Mouse (Mus musculus) liver, embryonic 15.5 days (tissue): ENCODE results near the gene Comt. TPM values are rescaled to one million over a fixed set of nuclear protein-coding genes. Genes with fewer than 3 reads are reported as not detected.

Experiments used
- ATAC-seq: fragments of 200-750 bp; cut with Nextera tagmentation; 2 replicates; pipeline ENCODE4 v1.8.0; 2017; ENCODE audit warnings: moderate number of reproducible peaks, mild to moderate bottlenecking, moderate library complexity; ENCODE audit not compliant: insufficient read depth
- H3K27ac ChIP-seq: fragments of 300-500 bp; sonication (generic); replicated peaks from 2 replicates; pipeline ENCODE4 v1.5.1; 2015; ENCODE audit warnings: mild to moderate bottlenecking, inconsistent platforms
- H3K27me3 ChIP-seq: fragments of 300-500 bp; sonication (generic); 2 replicates; pipeline ENCODE4 v1.6.1; 2015; ENCODE audit warnings: mild to moderate bottlenecking, inconsistent platforms
- H3K36me3 ChIP-seq: fragments of 300-500 bp; sonication (generic); replicated peaks from 2 replicates; pipeline ENCODE4 v1.6.1; 2015; ENCODE audit warnings: moderate library complexity, mild to moderate bottlenecking, inconsistent platforms
- H3K4me1 ChIP-seq: fragments of 300-500 bp; sonication (generic); replicated peaks from 2 replicates; pipeline ENCODE4 v1.6.1; 2015; ENCODE audit warnings: inconsistent platforms
- H3K4me2 ChIP-seq: fragments of 300-500 bp; sonication (generic); 2 replicates; pipeline ENCODE4 v1.6.1; 2015; ENCODE audit warnings: moderate library complexity, mild to moderate bottlenecking, inconsistent platforms
- H3K4me3 ChIP-seq: fragments of 300-500 bp; sonication (generic); replicated peaks from 2 replicates; pipeline ENCODE4 v1.5.1; 2015; ENCODE audit warnings: mild to moderate bottlenecking, inconsistent platforms
- H3K9ac ChIP-seq: fragments of 300-500 bp; sonication (generic); 2 replicates; pipeline ENCODE4 v1.6.1; 2015; ENCODE audit warnings: moderate library complexity, mild to moderate bottlenecking, inconsistent platforms
- H3K9me3 ChIP-seq: fragments of 300-500 bp; sonication (generic); replicated peaks from 2 replicates; pipeline ENCODE4 v1.6.1; 2016; ENCODE audit warnings: inconsistent platforms
- WGBS: fragments of 180-500 bp; shearing (Covaris S2); methylation state at CpG from one replicate; pipeline ENCODE4 v1.1.7; 2015; ENCODE audit warnings: mixed read lengths; ENCODE audit not compliant: insufficient replicate concordance; 5-methylcytosine and 5-hydroxymethylcytosine counted together
- polyA plus RNA-seq: library from polyadenylated mRNA; unstranded; fragments of >200 nt; fragmentation: Nextera tagmentation; extraction: Ambion mirVana; gene quantifications from 2 replicates; pipeline ENCODE4 v1.2.1, GENCODE M21; 2015

Comt gene
- polyA plus RNA-seq, 1 experiment from 2014 or later: 87.6 TPM

GRCm38 (mm10) chr16:18409776-18410175, 16.9 kb downstream of the Comt start:
- ATAC-seq: no peak
- peak overlapping the region; percentile 31; the same call in 1 of the 2 replicates for H3K27ac ChIP-seq
- H3K9me3 ChIP-seq: no peaks in the 10 kb centered on the region
- no peak overlapping the region for H3K4me2 ChIP-seq
- H3K4me3 ChIP-seq: no peak overlapping the region
- no peak overlapping the region for H3K9ac ChIP-seq
- H3K27me3 ChIP-seq: no peaks in the 10 kb centered on the region
- WGBS: 76% methylated on average over 4 of the region's 4 CpGs
- H3K36me3 ChIP-seq: peaks cover 81% of the 10 kb centered on the region
- peaks cover 32% of the 10 kb centered on the region for H3K4me1 ChIP-seq

- Histone ChIP-seq H3K27me3 (no peaks in the 10 kb centered on the region), H3K36me3 (peaks cover 76% of the 10 kb centered on the region), H3K27ac (0 out of 2 replicates have a peak overlapping the region, but pooled peaks have one; percentile 9), H3K4me2 (no peak overlapping the region), H3K9ac (no peak overlapping the region), H3K9me3 (no peaks in the 10 kb centered on the region), H3K4me3 (no peak overlapping the region), H3K4me1 (peaks cover 22% of the 10 kb centered on the region)
- WGBS: 75% methylated on average over 7 of the region's 7 CpGs
- ATAC-seq: no peak
Observed at GRCm38 (mm10) chr16:18407912-18408311, 18.7 kb downstream of the Comt start.

GRCm38 (mm10) chr16:18406293-18406692, 20.4 kb downstream of the Comt start:
- H3K27ac ChIP-seq: no peak overlapping the region
- no peak overlapping the region for H3K9ac ChIP-seq
- no peak overlapping the region for H3K4me2 ChIP-seq
- peaks cover 15% of the 10 kb centered on the region for H3K4me1 ChIP-seq
- WGBS: 4% methylated on average over 2 of the region's 2 CpGs
- no peak overlapping the region for H3K4me3 ChIP-seq
- H3K27me3 ChIP-seq: no peaks in the 10 kb centered on the region
- H3K36me3 ChIP-seq: peaks cover 63% of the 10 kb centered on the region
- peak; percentile 51 for ATAC-seq
- no peaks in the 10 kb centered on the region for H3K9me3 ChIP-seq

GRCm38 (mm10) chr16:18405876-18406275, 20.8 kb downstream of the Comt start:
- H3K4me3 ChIP-seq: no peak overlapping the region
- no peaks in the 10 kb centered on the region for H3K9me3 ChIP-seq
- H3K27me3 ChIP-seq: no peaks in the 10 kb centered on the region
- peaks cover 59% of the 10 kb centered on the region for H3K36me3 ChIP-seq
- 73% methylated on average over 2 of the region's 2 CpGs for WGBS
- H3K4me1 ChIP-seq: peaks cover 17% of the 10 kb centered on the region
- peak; percentile 14; the same call in 1 of the 2 replicates for ATAC-seq
- H3K27ac ChIP-seq: no peak overlapping the region
- H3K9ac ChIP-seq: no peak overlapping the region
- H3K4me2 ChIP-seq: no peak overlapping the region

- Histone ChIP-seq H3K9ac (no peak overlapping the region), H3K4me1 (peaks cover 17% of the 10 kb centered on the region), H3K9me3 (no peaks in the 10 kb centered on the region), H3K4me2 (no peak overlapping the region), H3K27ac (peak overlapping the region; percentile 29), H3K4me3 (no peak overlapping the region), H3K27me3 (no peaks in the 10 kb centered on the region), H3K36me3 (peaks cover 53% of the 10 kb centered on the region)
- peak; percentile 7; the same call in 1 of the 2 replicates for ATAC-seq
- 73% methylated on average over 13 of the region's 13 CpGs for WGBS
Observed at GRCm38 (mm10) chr16:18405091-18405854, 21.4 kb downstream of the Comt start.

- Histone ChIP-seq H3K4me3 (no peak overlapping the region), H3K36me3 (peaks cover 33% of the 10 kb centered on the region), H3K9me3 (no peaks in the 10 kb centered on the region), H3K4me1 (peaks cover 27% of the 10 kb centered on the region), H3K27me3 (no peaks in the 10 kb centered on the region), H3K27ac (no peak overlapping the region), H3K9ac (no peak overlapping the region), H3K4me2 (no peak overlapping the region)
- ATAC-seq: no peak
- 85% methylated on average over 12 of the region's 12 CpGs for WGBS
Observed at GRCm38 (mm10) chr16:18403285-18403684, 23.4 kb downstream of the Comt start.

GRCm38 (mm10) chr16:18400472-18401216, 26.0 kb downstream of the Comt start:
- Histone ChIP-seq H3K27me3 (no peaks in the 10 kb centered on the region), H3K27ac (no peak overlapping the region), H3K4me2 (no peak overlapping the region), H3K4me1 (peaks cover 21% of the 10 kb centered on the region), H3K9ac (no peak overlapping the region), H3K9me3 (no peaks in the 10 kb centered on the region), H3K36me3 (peaks cover 35% of the 10 kb centered on the region), H3K4me3 (no peak overlapping the region)
- ATAC-seq: no peak
- WGBS: 70% methylated on average over 7 of the region's 7 CpGs

GRCm38 (mm10) chr16:18400028-18400427, 26.6 kb downstream of the Comt start:
- no peak overlapping the region for H3K9ac ChIP-seq
- H3K9me3 ChIP-seq: no peaks in the 10 kb centered on the region
- no peak overlapping the region for H3K27ac ChIP-seq
- peaks cover 30% of the 10 kb centered on the region for H3K36me3 ChIP-seq
- ATAC-seq: no peak
- no peaks in the 10 kb centered on the region for H3K27me3 ChIP-seq
- WGBS: 72% methylated on average over 9 of the region's 9 CpGs
- H3K4me2 ChIP-seq: no peak overlapping the region
- H3K4me1 ChIP-seq: peaks cover 18% of the 10 kb centered on the region
- no peak overlapping the region for H3K4me3 ChIP-seq

- H3K27ac ChIP-seq: no peak overlapping the region
- no peak for ATAC-seq
Observed at GRCm38 (mm10) chr16:18396791-18397621, 29.6 kb downstream of the Comt start.

GRCm38 (mm10) chr16:18396201-18396600, 30.5 kb downstream of the Comt start:
- WGBS: 53% methylated on average over 2 of the region's 2 CpGs
- no peak overlapping the region for H3K27ac ChIP-seq
- H3K9ac ChIP-seq: no peak overlapping the region
- H3K36me3 ChIP-seq: peaks cover 14% of the 10 kb centered on the region
- ATAC-seq: no peak
- no peak overlapping the region for H3K4me2 ChIP-seq
- no peak overlapping the region for H3K4me3 ChIP-seq
- no peaks in the 10 kb centered on the region for H3K27me3 ChIP-seq
- H3K9me3 ChIP-seq: no peaks in the 10 kb centered on the region
- peaks cover 54% of the 10 kb centered on the region for H3K4me1 ChIP-seq

More at GRCm38 (mm10) chr16:18396791-18397621, 29.6 kb downstream of the Comt start:
- Histone ChIP-seq H3K27me3 (no peaks in the 10 kb centered on the region), H3K4me3 (no peak overlapping the region), H3K9me3 (no peaks in the 10 kb centered on the region), H3K36me3 (peaks cover 14% of the 10 kb centered on the region), H3K9ac (no peak overlapping the region), H3K4me2 (no peak overlapping the region), H3K4me1 (peaks cover 46% of the 10 kb centered on the region)
- 85% methylated on average over 27 of the region's 27 CpGs for WGBS
